Mouse (Mus musculus): Measurements from ENCODE around the gene Myoz1.
"Not testable (repeated sequence)": the region's sequence is repeated elsewhere in the genome, so short reads cannot be mapped to it uniquely, and the experiment has no call there.

Myoz1 gene

GRCm38 (mm10) chr14:20637818-20638574 lies 18.3 kb downstream of the Myoz1 start:
- DNase-seq (ENCODE audit: low spot score), result no peak

- DNase-seq (ENCODE audit: low spot score), result not testable (repeated sequence)
Observed at GRCm38 (mm10) chr14:20636968-20637367, 19.4 kb downstream of the Myoz1 start.

- DNase-seq (ENCODE audit: low spot score), result no peak
Observed at GRCm38 (mm10) chr14:20635546-20635945, 20.8 kb downstream of the Myoz1 start.

GRCm38 (mm10) chr14:20631253-20631652 lies 25.1 kb downstream of the Myoz1 start:
- no peak for DNase-seq (ENCODE audit: low spot score)

- DNase-seq (ENCODE audit: low spot score), result no peak
Observed at GRCm38 (mm10) chr14:20626971-20627370, 29.4 kb downstream of the Myoz1 start.

GRCm38 (mm10) chr14:20626447-20626846 lies 29.9 kb downstream of the Myoz1 start:
- DNase-seq (ENCODE audit: low spot score), result no peak

GRCm38 (mm10) chr14:20622907-20623306 lies 33.4 kb downstream of the Myoz1 start:
- no peak for DNase-seq (ENCODE audit: low spot score)

- no peak for DNase-seq (ENCODE audit: low spot score)
Observed at GRCm38 (mm10) chr14:20622412-20622811, 33.9 kb downstream of the Myoz1 start.

GRCm38 (mm10) chr14:20621903-20622302 lies 34.4 kb downstream of the Myoz1 start:
- no peak for DNase-seq (ENCODE audit: low spot score)

GRCm38 (mm10) chr14:20619131-20619530 lies 37.2 kb downstream of the Myoz1 start:
- no peak for DNase-seq (ENCODE audit: low spot score)

GRCm38 (mm10) chr14:20618211-20618610 lies 38.1 kb downstream of the Myoz1 start:
- DNase-seq (ENCODE audit: low spot score), result no peak

GRCm38 (mm10) chr14:20616421-20616820 lies 39.9 kb downstream of the Myoz1 start:
- DNase-seq (ENCODE audit: low spot score), result no peak

GRCm38 (mm10) chr14:20615075-20615474 lies 41.3 kb downstream of the Myoz1 start:
- DNase-seq (ENCODE audit: low spot score), result no peak

GRCm38 (mm10) chr14:20612820-20613219 lies 43.5 kb downstream of the Myoz1 start:
- no peak for DNase-seq (ENCODE audit: low spot score)

GRCm38 (mm10) chr14:20610146-20610545 lies 46.2 kb downstream of the Myoz1 start:
- no peak for DNase-seq (ENCODE audit: low spot score)

GRCm38 (mm10) chr14:20609519-20609918 lies 46.8 kb downstream of the Myoz1 start:
- no peak for DNase-seq (ENCODE audit: low spot score)

GRCm38 (mm10) chr14:20607396-20608126 lies 48.8 kb downstream of the Myoz1 start:
- DNase-seq (ENCODE audit: low spot score), result no peak

GRCm38 (mm10) chr14:20601287-20601686 lies 55.1 kb downstream of the Myoz1 start:
- no peak for DNase-seq (ENCODE audit: low spot score)

- DNase-seq (ENCODE audit: low spot score), result no peak
Observed at GRCm38 (mm10) chr14:20600203-20600602, 56.1 kb downstream of the Myoz1 start.

- no peak for DNase-seq (ENCODE audit: low spot score)
Observed at GRCm38 (mm10) chr14:20599542-20599941, 56.8 kb downstream of the Myoz1 start.

Measured in ovary, adult 18-20 months (tissue).